Mouse (Mus musculus): ENCODE measurements around the gene Arhgap17.

Arhgap17 gene

GRCm38 (mm10) chr7:123368778-123369746 is 653 bp downstream of the Arhgap17 start:
- DNase-seq (ENCODE audit: low read depth, low spot score) = peak; percentile 69

GRCm38 (mm10) chr7:123368187-123368586 is 1.5 kb downstream of the Arhgap17 start:
- DNase-seq (ENCODE audit: low read depth, low spot score) = no peak

DNA sequence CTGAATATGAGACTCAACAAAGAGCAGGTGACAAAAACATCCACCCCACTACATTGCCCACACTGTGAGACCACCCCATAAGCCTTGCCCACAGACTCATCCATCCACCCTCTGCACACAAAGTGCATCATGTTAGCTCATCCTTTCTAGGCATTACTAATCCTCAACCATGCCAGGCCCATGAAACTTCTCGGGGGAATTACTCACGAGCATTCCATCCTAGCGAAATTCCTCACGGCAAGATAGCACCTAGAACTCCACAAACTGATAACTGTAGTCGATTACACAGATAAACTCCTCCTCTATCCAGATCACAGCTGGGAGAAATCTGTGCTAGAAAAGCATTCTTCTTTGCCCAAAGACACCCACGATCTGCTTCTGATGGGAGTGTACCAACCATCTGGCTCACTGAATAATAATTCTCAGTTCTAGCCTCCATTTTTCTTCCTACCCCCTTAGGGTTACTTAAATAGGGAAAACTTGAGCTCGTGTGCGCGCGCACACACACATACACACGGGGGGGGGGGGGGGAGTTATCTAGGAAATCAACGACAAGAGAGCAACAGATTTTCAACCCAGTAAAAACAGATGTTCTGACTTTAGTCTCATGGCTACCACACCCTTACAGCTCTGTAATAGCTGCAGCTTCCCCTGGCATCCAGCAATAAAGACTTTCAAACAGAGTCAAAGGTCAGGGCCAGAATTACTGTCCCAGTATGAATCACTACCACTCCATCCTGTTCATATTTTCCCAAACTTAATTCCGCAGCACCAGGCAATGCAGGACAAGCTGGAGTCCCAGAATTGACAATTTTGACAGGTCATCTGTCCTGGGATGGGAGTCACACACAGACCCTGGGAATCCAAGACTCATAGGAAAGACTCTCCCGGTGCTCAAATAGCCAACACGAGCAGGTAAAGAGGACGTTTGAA is 2.2 kb downstream of the Arhgap17 start:
- no peak for DNase-seq (ENCODE audit: low read depth, low spot score)

GRCm38 (mm10) chr7:123366806-123367205 is 2.9 kb downstream of the Arhgap17 start:
- no peak for DNase-seq (ENCODE audit: low read depth, low spot score)

GRCm38 (mm10) chr7:123365876-123366741 is 3.6 kb downstream of the Arhgap17 start:
- DNase-seq (ENCODE audit: low read depth, low spot score) = no peak

- DNase-seq (ENCODE audit: low read depth, low spot score) = no peak
These were observed 5.7 kb downstream of the Arhgap17 start for GRCm38 (mm10) chr7:123363971-123364370.

DNA sequence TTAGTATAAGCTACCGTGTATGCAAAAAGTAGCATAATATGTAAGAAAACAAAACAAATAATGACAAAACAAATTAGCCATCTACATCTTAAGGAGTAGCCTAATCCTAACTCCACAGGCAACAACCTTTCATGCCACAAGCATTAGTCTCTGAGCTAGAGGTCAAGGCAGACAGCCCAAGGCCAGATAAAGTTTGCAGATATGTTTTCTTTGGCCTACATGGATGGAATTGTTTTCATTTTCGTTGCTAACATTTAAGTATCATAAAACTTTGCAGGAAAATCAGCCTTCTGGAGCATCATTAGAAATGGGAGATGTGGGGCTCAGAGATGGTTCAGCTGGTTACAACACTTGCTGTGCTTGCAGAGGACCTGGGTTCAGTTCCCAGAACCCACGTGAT is 6.9 kb downstream of the Arhgap17 start:
- DNase-seq (ENCODE audit: low read depth, low spot score) = no peak

DNA sequence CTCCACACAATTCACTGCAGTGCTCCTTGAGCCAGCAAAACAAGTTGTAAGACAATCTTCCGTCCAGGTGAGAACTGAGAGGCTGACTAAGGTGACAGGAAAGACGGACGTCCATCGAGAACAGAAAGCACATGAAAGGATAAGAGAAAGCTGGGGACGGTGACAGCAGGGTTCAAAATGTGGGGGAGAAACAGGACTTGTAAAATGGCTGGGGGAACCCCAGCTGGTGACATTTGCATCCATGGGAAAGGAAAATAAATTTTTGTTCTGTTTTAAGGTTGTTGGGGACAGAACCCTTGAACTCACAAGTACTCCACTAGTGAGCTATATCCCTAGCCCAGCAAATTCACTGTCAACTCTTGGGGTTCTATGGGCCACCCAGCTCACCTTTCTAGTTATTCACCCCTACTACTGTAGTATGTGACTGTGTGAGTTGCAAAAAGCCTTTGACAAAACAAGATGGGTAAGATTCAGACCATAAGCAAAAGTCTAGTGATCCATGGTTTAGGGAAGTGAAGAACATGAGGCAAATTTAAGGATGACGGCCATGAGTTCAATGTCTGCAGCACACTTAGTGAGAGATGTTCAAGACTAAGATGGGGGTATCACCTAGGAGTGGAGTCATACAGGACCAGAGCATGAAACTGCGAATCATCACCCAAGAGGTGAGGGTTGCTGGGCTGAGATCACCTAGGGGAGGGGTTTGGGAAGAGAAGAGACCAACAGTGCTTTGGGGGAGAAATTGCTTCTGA is 8.3 kb downstream of the Arhgap17 start:
- DNase-seq (ENCODE audit: low read depth, low spot score) = no peak

DNA sequence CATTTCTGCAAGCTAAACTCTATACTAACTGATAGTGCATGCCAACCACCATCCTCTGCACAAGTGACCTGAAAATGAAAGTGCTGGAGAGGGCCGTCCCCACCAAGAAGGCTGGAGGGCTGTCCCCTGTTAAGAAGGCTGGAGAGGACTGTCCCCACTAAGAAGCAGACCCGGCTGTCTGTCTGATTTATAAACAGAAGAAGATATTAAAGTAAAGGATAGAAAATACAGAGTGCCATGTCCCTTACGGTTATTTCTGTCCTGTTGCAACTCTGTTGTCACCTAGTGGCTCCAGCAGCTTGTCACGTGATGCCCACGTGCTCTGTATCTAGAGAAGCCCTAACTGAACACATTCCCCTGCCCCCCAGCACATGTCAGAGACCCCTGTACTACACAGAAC is 9.5 kb downstream of the Arhgap17 start:
- no peak for DNase-seq (ENCODE audit: low read depth, low spot score)

DNA sequence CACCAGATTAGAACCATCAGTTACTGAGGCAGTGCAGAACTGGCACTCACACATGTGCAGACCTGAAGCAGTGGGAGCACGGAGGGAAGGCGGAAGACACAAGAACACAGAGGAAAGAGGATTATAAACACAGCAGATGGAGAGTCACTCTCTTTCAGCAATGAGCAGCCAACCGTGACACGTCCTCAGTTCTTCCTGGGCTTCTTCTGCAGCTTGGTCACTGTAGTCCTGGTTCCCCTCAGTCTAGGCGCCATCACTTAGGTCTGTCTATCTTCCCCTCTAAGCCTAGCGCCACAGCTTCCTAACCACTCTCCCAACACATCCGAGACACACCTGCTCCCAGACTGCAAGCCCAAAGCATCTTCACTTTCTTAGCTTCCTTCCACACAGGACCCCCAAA is 10.6 kb downstream of the Arhgap17 start:
- no peak for DNase-seq (ENCODE audit: low read depth, low spot score)

DNA sequence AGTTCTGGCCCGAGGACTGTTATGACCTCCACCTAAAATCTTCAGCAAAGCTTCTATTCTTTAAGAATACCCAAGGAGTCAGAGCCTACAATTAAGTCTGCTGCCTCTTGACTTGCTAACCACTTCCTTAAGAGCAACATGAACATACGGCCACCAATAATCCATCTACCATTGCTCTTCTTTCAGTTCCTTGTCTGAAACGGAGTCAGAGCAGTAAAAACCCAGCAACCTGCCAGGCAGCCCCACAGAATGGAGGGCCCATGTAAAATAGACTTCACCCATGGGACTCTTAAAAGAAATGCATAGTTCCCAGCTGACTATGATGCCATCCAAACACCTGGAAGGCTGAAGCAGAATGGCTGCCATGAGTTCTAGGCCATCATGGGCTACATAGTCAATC is 13.6 kb downstream of the Arhgap17 start:
- no peak for DNase-seq (ENCODE audit: low read depth, low spot score)

GRCm38 (mm10) chr7:123354851-123355250 is 14.9 kb downstream of the Arhgap17 start:
- no peak for DNase-seq (ENCODE audit: low read depth, low spot score)

GRCm38 (mm10) chr7:123354392-123354791 is 15.3 kb downstream of the Arhgap17 start:
- no peak for DNase-seq (ENCODE audit: low read depth, low spot score)

DNA sequence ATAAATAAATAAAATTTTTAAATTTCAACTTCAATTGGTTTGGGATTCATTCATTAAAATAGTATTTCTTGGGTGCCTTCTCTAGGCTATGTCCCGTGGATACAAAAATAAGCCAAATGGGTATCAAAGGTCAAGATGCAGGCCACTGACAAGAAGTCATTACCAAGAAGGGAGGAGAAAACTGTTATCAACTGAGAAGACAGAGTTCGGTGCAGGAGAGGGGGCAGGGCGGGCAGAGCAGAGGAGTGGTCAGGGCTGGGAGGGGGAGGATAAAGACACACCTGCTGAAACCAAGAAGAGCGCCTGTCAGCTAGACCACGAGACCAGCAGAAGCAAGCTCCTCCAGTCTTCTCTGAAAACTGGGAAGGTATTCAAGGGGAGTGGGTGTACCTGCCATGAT is 15.8 kb downstream of the Arhgap17 start:
- DNase-seq (ENCODE audit: low read depth, low spot score) = no peak

DNA sequence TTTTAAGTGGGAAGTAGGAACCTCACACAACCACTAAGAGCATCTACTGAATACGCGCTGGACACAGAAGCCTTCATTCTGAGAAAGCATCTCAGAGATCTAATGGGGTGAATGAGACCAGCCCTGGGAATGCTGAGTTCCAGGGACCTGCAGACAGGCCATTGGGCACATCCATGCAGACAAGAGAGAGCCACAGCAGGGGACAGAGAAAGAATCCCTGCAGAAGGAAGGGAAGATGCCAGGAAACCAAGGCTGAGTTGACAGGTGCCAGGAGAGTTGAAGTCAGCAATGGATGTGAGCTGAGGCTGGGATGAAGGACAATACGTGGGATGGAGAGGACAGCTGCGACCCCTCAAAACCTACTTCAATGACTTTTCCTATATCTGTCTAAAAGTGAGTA is 16.6 kb downstream of the Arhgap17 start:
- DNase-seq (ENCODE audit: low read depth, low spot score) = no peak

DNA sequence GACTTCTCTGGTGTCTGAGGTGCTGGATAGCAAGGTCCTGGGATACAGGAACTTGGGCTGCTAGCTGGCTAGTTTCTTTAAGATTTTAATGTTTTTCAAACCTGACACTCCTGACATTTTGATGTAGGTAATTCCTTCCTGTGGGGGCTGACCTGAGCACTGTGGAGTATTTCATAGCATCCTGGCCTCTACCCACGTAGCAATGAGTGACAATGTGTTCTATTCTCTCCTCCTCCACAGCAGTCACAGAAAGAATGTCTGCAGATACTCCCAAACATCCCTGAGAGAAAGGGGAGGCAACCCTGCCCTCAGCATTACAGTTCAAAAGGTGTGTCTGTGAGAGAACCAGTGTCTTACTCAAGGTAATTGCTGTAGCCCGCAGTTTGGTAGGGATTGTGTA is 19.5 kb downstream of the Arhgap17 start:
- peak; percentile 47 for DNase-seq (ENCODE audit: low read depth, low spot score)

- DNase-seq (ENCODE audit: low read depth, low spot score) = peak; percentile 15
These were observed 19.9 kb downstream of the Arhgap17 start for GRCm38 (mm10) chr7:123349813-123350212.

- no peak for DNase-seq (ENCODE audit: low read depth, low spot score)
These were observed 23.0 kb downstream of the Arhgap17 start for GRCm38 (mm10) chr7:123346631-123347290.

DNA sequence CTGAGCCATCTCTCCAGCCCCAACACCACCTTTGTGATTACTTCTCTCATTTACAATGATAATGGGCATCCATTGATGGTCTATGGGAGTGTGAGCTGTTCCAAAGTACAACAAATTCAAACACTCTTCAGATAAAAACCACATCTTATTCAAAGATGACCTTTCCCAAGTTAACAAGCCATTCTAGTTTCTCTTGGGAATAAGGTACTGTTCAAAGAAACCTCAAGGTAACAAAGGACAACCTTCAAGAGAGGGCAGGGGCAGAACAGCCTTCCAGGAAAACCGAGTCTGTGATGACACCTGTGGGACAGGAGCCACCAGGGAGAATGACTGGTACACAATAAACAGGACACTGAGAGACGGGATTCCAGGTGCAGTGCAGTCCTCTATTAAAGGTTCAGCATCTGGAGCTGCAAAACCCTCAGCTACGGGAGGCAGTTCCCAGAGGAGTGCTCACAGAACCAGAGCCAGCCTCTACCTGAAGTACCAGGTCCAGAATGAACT is 24.6 kb downstream of the Arhgap17 start:
- DNase-seq (ENCODE audit: low read depth, low spot score) = peak; percentile 42

All from R1 (cell line).